Comparison of ENCODE assay signal across 10 mouse cellular contexts in the genomic region with DNA sequence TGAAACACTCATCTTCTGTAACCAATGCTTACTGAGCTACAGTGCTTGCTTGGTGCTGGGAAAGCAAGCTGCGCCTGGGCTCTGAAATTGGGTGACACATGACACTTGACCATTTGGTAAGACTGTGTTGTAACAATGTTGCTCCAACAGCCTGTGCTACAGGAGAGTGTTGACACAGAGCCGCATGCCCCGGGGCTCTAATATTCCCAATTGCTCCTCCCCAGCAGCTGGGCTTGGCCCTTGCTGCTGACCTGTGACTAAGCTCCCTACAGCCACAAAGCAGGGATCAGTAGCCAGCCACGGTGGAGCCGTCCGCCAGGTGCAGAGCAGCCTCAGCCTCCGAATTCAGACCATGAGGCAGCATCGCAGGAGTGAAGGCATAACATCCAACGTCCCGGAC. TPM values are rescaled to one million over a fixed set of nuclear protein-coding genes. Genes with fewer than 3 reads are reported as not detected.
DNase-seq lines count a peak whose midpoint lies in the region; ATAC-seq and TF ChIP-seq lines count a peak whose summit lies in the region.
"Had no signal": no experiment of that assay in that cellular context is flagged by ENCODE, and none has a peak within 500 bp of the region (broad histone marks: within the 10 kb centered on the region; RNA-seq: fewer than 3 reads in every experiment).

No protein-coding gene starts in this region.

- TF ChIP-seq EP300 in stomach, postnatal 0 days (optimal IDR thresholded peaks at IDR 0.05): no peak

- peaks cover 15% of the 10 kb centered on the region for H3K4me1 ChIP-seq in midbrain, embryonic 10.5 days
- H3K4me1 ChIP-seq in midbrain, embryonic 15.5 days: peaks cover 5% of the 10 kb centered on the region
- H3K4me1 ChIP-seq in liver, embryonic 13.5 days (replicated peaks): peaks cover 31% of the 10 kb centered on the region
- no peaks in the 10 kb centered on the region for H3K4me1 ChIP-seq in stomach, postnatal 0 days (replicated peaks; ENCODE audit: control insufficient read depth, insufficient read depth)

- no peaks in the 10 kb centered on the region for H3K27me3 ChIP-seq in midbrain, embryonic 10.5 days (ENCODE audit: low read depth, poor library complexity, severe bottlenecking)
- no peaks in the 10 kb centered on the region for H3K27me3 ChIP-seq in midbrain, embryonic 15.5 days (replicated peaks)
- peaks cover 12% of the 10 kb centered on the region; the same call in 1 of the 2 replicates for H3K27me3 ChIP-seq in liver, embryonic 13.5 days
- no peaks in the 10 kb centered on the region for H3K27me3 ChIP-seq in stomach, postnatal 0 days (ENCODE audit: control insufficient read depth, insufficient read depth, low read length)

- DNase-seq in midbrain, embryonic 10.5 days (ENCODE audit: low spot score): peak; percentile 38
- DNase-seq in embryo, embryonic 10 days (ENCODE audit: low spot score): peak; percentile 54
- no peak for DNase-seq in liver, embryonic 13.5 days
- no peak for DNase-seq in stomach, postnatal 0 days (ENCODE audit: low spot score)
- no peak for DNase-seq in frontal cortex, postnatal 10 days (ENCODE audit: low spot score in 2 of 2)
- no peak for DNase-seq in left cerebral cortex, postnatal 10 days (ENCODE audit: extremely low spot score in 1 of 2, low spot score in 2 of 2)
- DNase-seq: cerebellum, postnatal 14 days; kidney, adult 2 months; lung, embryonic 14.5 days had no signal

- no peak overlapping the region for H3K9ac ChIP-seq in midbrain, embryonic 15.5 days
- H3K9ac ChIP-seq in liver, embryonic 13.5 days: no peak overlapping the region
- H3K9ac ChIP-seq in stomach, postnatal 0 days (ENCODE audit: low read length): no peak overlapping the region
- H3K9ac ChIP-seq: lung, embryonic 14.5 days had no signal

- intact Hi-C loops in left cerebral cortex, postnatal 10 days (cut with DNase I): no loop called here

- TF ChIP-seq CTCF in stomach, postnatal 0 days (IDR thresholded peaks at IDR 0.05; ENCODE audit: low read depth): no peak

- no peak for ATAC-seq in midbrain, embryonic 15.5 days (replicated peaks)
- peak; percentile 62; the same call in 1 of the 2 replicates for ATAC-seq in liver, embryonic 13.5 days (ENCODE audit: low read depth)
- 0 out of 2 replicates have a peak, but pooled peaks have one; percentile 11 for ATAC-seq in stomach, postnatal 0 days (ENCODE audit: low FRiP score, low TSS enrichment)

- H3K36me3 ChIP-seq in midbrain, embryonic 10.5 days: no peaks in the 10 kb centered on the region
- H3K36me3 ChIP-seq in midbrain, embryonic 15.5 days (replicated peaks): no peaks in the 10 kb centered on the region
- no peaks in the 10 kb centered on the region for H3K36me3 ChIP-seq in liver, embryonic 13.5 days
- H3K36me3 ChIP-seq in stomach, postnatal 0 days (ENCODE audit: control insufficient read depth, insufficient read depth, low read length): no peaks in the 10 kb centered on the region

- H3K27ac ChIP-seq in midbrain, embryonic 10.5 days (replicated peaks): peak overlapping the region; percentile 46; the same call in 1 of the 2 replicates
- H3K27ac ChIP-seq in midbrain, embryonic 15.5 days: no peak overlapping the region
- H3K27ac ChIP-seq in liver, embryonic 13.5 days: no peak overlapping the region
- no peak overlapping the region for H3K27ac ChIP-seq in stomach, postnatal 0 days (replicated peaks)

- no peak overlapping the region for H3K4me2 ChIP-seq in midbrain, embryonic 15.5 days
- no peak overlapping the region for H3K4me2 ChIP-seq in liver, embryonic 13.5 days
- no peak overlapping the region for H3K4me2 ChIP-seq in stomach, postnatal 0 days (replicated peaks; ENCODE audit: low read depth)
- H3K4me2 ChIP-seq: lung, embryonic 14.5 days had no signal

- 0 out of 2 replicates have a peak, but pooled peaks cover 5% of the 10 kb centered on the region for H3K9me3 ChIP-seq in midbrain, embryonic 10.5 days (replicated peaks)
- H3K9me3 ChIP-seq in midbrain, embryonic 15.5 days: no peaks in the 10 kb centered on the region
- H3K9me3 ChIP-seq in liver, embryonic 13.5 days (replicated peaks): no peaks in the 10 kb centered on the region
- H3K9me3 ChIP-seq in stomach, postnatal 0 days (ENCODE audit: control insufficient read depth, low read length): no peaks in the 10 kb centered on the region

- 43% methylated on average over 10 of the region's 10 CpGs for WGBS in midbrain, embryonic 10.5 days
- 49% methylated on average over 10 of the region's 10 CpGs for WGBS in midbrain, embryonic 15.5 days
- WGBS in liver, embryonic 13.5 days (ENCODE audit: insufficient replicate concordance): 58% methylated on average over 10 of the region's 10 CpGs
- WGBS in stomach, postnatal 0 days: 48% methylated on average over 10 of the region's 10 CpGs

- H3K4me3 ChIP-seq in midbrain, embryonic 10.5 days: no peak overlapping the region
- H3K4me3 ChIP-seq in midbrain, embryonic 15.5 days: no peak overlapping the region
- no peak overlapping the region for H3K4me3 ChIP-seq in liver, embryonic 13.5 days (replicated peaks)
- no peak overlapping the region for H3K4me3 ChIP-seq in stomach, postnatal 0 days (ENCODE audit: low read depth, low read length)

RNA-seq across cellular contexts. Expression of gene Kcnn3, which starts 58.8 kb away (rescaled TPM):
- polyA plus RNA-seq in midbrain, embryonic 10.5 days (2016; fragmentation: Nextera tagmentation; extraction: Ambion mirVana): 0.68 and 1.1 TPM in 2 replicates
- polyA plus RNA-seq in midbrain, embryonic 15.5 days (2015; fragmentation: Nextera tagmentation; extraction: Ambion mirVana): 8.5 and 8.7 TPM in 2 replicates
- 0.03 and 0.05 TPM in 2 replicates for polyA plus RNA-seq in liver, embryonic 13.5 days (2015; fragmentation: Nextera tagmentation; extraction: Ambion mirVana)
- 4.5 and 5.3 TPM in 2 replicates for polyA plus RNA-seq in stomach, postnatal 0 days (2015; fragmentation: Nextera tagmentation; extraction: Ambion mirVana)
- 10 to 100 TPM; 22.9 to 23.7 TPM for total RNA-seq in left cerebral cortex, postnatal 10 days (2021)

Comparison
In these comparisons a context has a peak if more than half of its experiments do, and no peak if none do; other contexts are left out.
1. DNase-seq: peak in midbrain, embryonic 10.5 days (single experiment) and embryo, embryonic 10 days (single experiment); none in liver, embryonic 13.5 days (single experiment), stomach, postnatal 0 days (single experiment), frontal cortex, postnatal 10 days (0 of 2) and left cerebral cortex, postnatal 10 days (0 of 2).